Mouse (Mus musculus) small intestine, adult 2 months (tissue): ENCODE results near the gene Stx7.

Experiments used
- CTCF ChIP-seq: fragments of 200-500 bp; IDR thresholded peaks from 2 replicates; pipeline ENCODE4 v1.5.1; 2012; ENCODE audit warnings: low read depth, mild to moderate bottlenecking, control low read depth, inconsistent platforms, low read length, moderate library complexity, mixed read lengths; ENCODE audit not compliant: insufficient replicate concordance, insufficient read length; ENCODE audit errors: extremely low read depth
- POLR2A ChIP-seq: fragments of 200-500 bp; IDR thresholded peaks from 2 replicates; pipeline ENCODE4 v1.6.1; 2012; ENCODE audit warnings: low read depth, mild to moderate bottlenecking, control low read depth, inconsistent platforms, low read length, moderate library complexity

DNA sequence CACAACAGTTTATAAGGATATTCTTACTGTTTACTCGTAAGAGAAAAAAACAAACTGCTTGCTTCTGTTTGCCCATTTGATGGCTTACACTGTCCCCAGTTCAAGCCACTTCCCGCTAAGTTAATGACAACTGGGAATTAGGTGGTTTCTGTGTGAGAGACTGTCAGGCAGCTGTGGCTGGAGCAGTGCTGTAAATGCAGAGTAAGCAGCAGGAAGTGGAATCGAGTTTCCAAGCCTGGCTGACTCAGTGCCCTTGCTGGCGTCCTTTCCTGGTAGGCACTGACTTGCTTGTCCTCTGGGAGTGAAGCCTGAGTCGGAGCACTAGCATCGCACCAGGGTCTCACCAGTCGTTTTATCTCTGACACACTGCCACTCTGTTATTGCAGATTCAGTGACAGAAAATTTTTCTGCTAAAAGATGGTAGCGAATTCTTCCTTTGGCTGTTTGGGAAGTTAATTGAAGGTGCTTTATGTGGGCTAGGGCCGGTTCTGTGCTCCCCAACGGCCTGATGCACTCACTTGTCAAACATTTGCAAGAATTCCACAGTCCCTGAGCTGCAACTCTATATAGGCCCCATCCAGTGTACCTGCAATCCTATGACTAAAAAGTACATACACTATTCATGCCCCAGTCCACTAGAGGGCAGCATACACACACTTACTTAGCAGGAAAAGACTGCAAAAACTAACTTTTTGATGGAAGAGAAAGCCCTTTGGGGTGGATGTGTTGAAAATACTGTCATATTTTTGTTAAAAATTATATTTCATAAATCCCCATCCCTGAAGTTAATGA is 24.3 kb downstream of the Stx7 start:
- TF ChIP-seq CTCF (no peak), POLR2A (no peak)
